Mouse (Mus musculus) embryonic facial prominence, embryonic 13.5 days (tissue): ENCODE data around the gene P4htm. TPM values are rescaled to one million over a fixed set of nuclear protein-coding genes. Genes with fewer than 3 reads are reported as not detected.

ENCODE experiments used
- ATAC-seq: fragments of 200-750 bp; cut with Nextera tagmentation; 2 replicates; pipeline ENCODE4 v1.8.0; 2017; ENCODE audit warnings: low read depth; ENCODE audit not compliant: insufficient number of reproducible peaks, insufficient read depth, low FRiP score, low TSS enrichment
- H3K27ac ChIP-seq: fragments of 300-500 bp; sonication (generic); 2 replicates; pipeline ENCODE4 v1.5.1; 2015; ENCODE audit warnings: moderate library complexity, mild to moderate bottlenecking, inconsistent platforms
- H3K27me3 ChIP-seq: fragments of 300-500 bp; sonication (generic); 2 replicates; pipeline ENCODE4 v1.6.1; 2015; ENCODE audit warnings: mild to moderate bottlenecking, inconsistent platforms
- H3K36me3 ChIP-seq: fragments of 300-500 bp; sonication (generic); 2 replicates; pipeline ENCODE4 v1.6.1; 2015; ENCODE audit warnings: mild to moderate bottlenecking, inconsistent platforms
- H3K4me1 ChIP-seq: fragments of 300-500 bp; sonication (generic); 2 replicates; pipeline ENCODE4 v1.6.1; 2015; ENCODE audit warnings: inconsistent platforms
- H3K4me2 ChIP-seq: fragments of 300-500 bp; sonication (generic); 2 replicates; pipeline ENCODE4 v1.6.1; 2015; ENCODE audit warnings: moderate library complexity, mild to moderate bottlenecking, inconsistent platforms
- H3K4me3 ChIP-seq: fragments of 300-500 bp; sonication (generic); 2 replicates; pipeline ENCODE4 v1.5.1; 2015; ENCODE audit warnings: mild to moderate bottlenecking, inconsistent platforms
- H3K9ac ChIP-seq: fragments of 300-500 bp; sonication (generic); 2 replicates; pipeline ENCODE4 v1.6.1; 2015; ENCODE audit warnings: mild to moderate bottlenecking, inconsistent platforms
- H3K9me3 ChIP-seq: fragments of 300-500 bp; sonication (generic); 2 replicates; pipeline ENCODE4 v1.6.1; 2016; ENCODE audit warnings: inconsistent platforms
- WGBS: fragments of 180-500 bp; shearing (Covaris S2); methylation state at CpG from one replicate; pipeline ENCODE4 v1.1.7; 2015; ENCODE audit warnings: mixed read lengths; 5-methylcytosine and 5-hydroxymethylcytosine counted together
- polyA plus RNA-seq: library from polyadenylated mRNA; unstranded; fragments of >200 nt; fragmentation: Nextera tagmentation; extraction: Ambion mirVana; gene quantifications from 2 replicates; pipeline ENCODE4 v1.2.1, GENCODE M21; 2015

The P4htm gene
- polyA plus RNA-seq: 9.6 and 13.3 TPM in 2 replicates

DNA sequence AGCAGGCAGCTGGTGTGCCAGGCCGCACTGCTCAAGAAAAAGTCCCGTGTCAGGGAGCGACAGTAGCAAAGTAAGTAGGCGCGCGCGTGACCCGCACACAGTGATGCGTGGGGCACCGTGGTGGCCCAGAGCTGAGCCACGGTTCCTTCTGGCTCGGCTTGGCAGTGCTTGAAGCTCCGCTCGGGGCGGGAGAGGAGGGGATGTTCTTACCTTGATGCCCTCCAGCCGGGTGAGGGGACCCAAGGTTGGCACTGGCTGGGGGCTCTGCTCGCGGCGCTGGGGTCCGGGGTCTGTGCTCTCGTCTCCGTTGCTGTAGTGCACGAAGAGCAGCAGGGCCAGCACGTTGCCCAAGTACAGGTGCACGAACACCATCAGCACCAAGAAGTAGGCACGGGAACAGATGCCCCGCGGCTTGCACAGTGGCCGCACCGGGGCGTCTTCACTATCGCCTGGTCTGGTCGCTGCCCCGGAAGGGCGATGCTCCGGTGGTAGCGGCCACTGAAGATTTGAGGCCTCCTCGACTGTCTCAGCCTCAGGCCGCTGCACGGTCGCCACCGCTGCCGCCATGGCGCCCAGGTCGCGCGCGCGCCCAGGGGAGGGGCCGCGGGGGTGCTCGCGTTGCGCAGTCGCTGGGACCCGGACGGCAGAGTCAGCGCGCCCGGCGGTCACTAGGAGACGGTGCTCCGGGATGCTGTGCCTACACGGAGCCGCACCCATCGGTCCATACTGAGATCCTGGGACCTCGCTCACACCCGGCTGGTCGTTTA lies at the start of gene P4htm:
Gene P4htm (minus strand): TSS at position 670 of the 767 bp plus-strand sequence.
- no peak within 1 kb of the TSS for H3K27ac ChIP-seq
- H3K4me3 ChIP-seq: peak within 1 kb of the TSS; percentile 80
- H3K9me3 ChIP-seq: no peaks in the 10 kb centered on the region
- no peaks in the 10 kb centered on the region for H3K27me3 ChIP-seq
- H3K9ac ChIP-seq: peak within 1 kb of the TSS; percentile 81
- peaks cover 8% of the 10 kb centered on the region; the same call in 1 of the 2 replicates for H3K4me1 ChIP-seq
- peak within 1 kb of the TSS; percentile 92 for H3K4me2 ChIP-seq
- 2% methylated on average over 69 of the region's 69 CpGs for WGBS
- peaks cover 11% of the 10 kb centered on the region for H3K36me3 ChIP-seq
- ATAC-seq: peak; percentile 52; the same call in 1 of the 2 replicates

DNA sequence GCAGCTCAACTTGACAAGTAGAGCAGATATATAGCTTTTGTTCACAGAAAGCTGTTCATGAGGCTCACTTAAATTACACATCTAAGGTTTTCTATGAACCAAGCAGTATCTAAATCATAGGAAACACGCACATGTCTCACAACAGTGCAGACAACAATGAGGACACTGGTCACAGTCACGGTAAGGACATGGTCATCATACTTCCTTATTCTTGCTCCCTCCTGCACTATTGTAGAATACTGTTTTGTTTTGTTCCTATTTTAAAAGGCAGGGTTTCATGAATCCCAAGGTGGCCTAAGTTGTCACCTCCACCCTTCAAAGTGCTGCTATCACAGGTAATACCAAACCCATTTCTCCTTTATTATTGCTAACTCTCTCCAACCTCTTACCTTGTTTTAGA lies 42.4 kb upstream of the P4htm start:
- H3K9ac ChIP-seq: no peak overlapping the region
- no peak overlapping the region for H3K4me2 ChIP-seq
- H3K4me1 ChIP-seq: no peaks in the 10 kb centered on the region
- ATAC-seq: no peak
- no peaks in the 10 kb centered on the region for H3K9me3 ChIP-seq
- no peaks in the 10 kb centered on the region for H3K27me3 ChIP-seq
- H3K36me3 ChIP-seq: peaks cover 48% of the 10 kb centered on the region
- WGBS: 93% methylated on average over 2 of the region's 2 CpGs
- no peak overlapping the region for H3K4me3 ChIP-seq
- H3K27ac ChIP-seq: no peak overlapping the region

DNA sequence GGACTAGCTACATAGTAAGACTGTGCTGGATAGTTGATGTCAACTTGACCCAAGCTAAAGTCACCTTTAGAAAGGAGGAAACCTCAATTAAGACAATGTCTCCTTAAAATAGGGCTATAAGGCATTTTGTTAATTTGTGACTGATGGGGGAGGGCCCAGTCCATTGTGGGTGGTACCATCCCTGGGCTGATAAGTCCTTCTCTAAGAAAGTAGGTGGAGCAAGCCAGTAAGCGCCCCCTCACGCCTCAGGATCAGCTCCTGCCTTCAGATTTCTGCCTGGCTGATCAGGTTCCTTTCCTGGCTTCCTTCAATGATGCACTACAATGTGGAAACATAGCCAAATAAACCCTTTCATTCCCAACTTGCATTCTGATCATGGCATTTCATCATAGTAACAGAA lies 37.9 kb upstream of the P4htm start:
- no peaks in the 10 kb centered on the region for H3K27me3 ChIP-seq
- H3K4me3 ChIP-seq: no peak overlapping the region
- H3K4me1 ChIP-seq: no peaks in the 10 kb centered on the region
- no peaks in the 10 kb centered on the region for H3K9me3 ChIP-seq
- ATAC-seq: no peak
- WGBS: 89% methylated on average over 2 of the region's 2 CpGs
- no peak overlapping the region for H3K4me2 ChIP-seq
- peaks cover 24% of the 10 kb centered on the region for H3K36me3 ChIP-seq
- no peak overlapping the region for H3K27ac ChIP-seq
- H3K9ac ChIP-seq: no peak overlapping the region

DNA sequence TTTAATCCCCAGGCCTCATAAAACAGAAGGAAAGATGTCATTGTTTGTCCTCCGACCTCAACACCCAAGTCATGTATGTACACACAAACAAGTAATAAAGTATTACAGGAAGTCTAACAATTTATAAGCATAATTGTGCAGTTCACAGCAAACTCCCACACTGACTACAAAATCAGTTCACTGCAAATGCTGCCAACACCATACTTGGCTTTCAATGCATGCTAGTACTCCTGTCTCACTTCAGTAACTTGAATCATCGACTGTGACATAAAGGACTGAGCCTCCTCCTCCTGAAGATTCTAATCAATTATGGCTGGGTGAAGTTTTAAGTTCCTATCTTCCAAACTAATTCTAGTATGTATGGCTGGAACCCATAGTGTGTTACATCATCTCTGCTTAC lies 36.4 kb upstream of the P4htm start:
- Histone ChIP-seq H3K36me3 (peaks cover 27% of the 10 kb centered on the region), H3K4me2 (no peak overlapping the region), H3K9ac (no peak overlapping the region), H3K4me3 (no peak overlapping the region), H3K9me3 (no peaks in the 10 kb centered on the region), H3K27ac (no peak overlapping the region), H3K27me3 (no peaks in the 10 kb centered on the region), H3K4me1 (no peaks in the 10 kb centered on the region)
- WGBS: 88% methylated on average over 2 of the region's 2 CpGs
- ATAC-seq: no peak

DNA sequence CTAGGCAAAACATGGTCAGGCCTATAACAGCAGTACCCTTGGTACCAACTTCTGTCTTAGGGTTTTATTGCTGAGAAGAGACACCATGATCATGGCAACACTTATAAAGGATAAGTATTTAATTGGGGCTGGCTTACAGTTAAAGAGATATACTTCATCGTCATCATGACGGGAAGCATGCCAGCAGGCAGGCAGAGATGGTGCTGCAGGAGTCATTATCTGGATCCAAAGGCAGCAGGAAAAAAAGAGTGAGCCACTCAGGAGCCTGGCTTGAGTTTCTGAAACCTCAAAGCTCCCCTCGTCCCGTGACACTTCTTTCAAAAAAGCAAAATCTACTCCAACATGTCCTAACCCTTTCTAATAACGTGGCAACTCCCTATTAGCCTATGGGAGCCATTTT lies 34.9 kb upstream of the P4htm start:
- no peaks in the 10 kb centered on the region for H3K27me3 ChIP-seq
- H3K9me3 ChIP-seq: no peaks in the 10 kb centered on the region
- WGBS: 84% methylated on average over 5 of the region's 5 CpGs
- H3K9ac ChIP-seq: no peak overlapping the region
- H3K4me2 ChIP-seq: no peak overlapping the region
- no peak overlapping the region for H3K27ac ChIP-seq
- ATAC-seq: no peak
- H3K36me3 ChIP-seq: peaks cover 28% of the 10 kb centered on the region
- H3K4me3 ChIP-seq: no peak overlapping the region
- no peaks in the 10 kb centered on the region for H3K4me1 ChIP-seq

DNA sequence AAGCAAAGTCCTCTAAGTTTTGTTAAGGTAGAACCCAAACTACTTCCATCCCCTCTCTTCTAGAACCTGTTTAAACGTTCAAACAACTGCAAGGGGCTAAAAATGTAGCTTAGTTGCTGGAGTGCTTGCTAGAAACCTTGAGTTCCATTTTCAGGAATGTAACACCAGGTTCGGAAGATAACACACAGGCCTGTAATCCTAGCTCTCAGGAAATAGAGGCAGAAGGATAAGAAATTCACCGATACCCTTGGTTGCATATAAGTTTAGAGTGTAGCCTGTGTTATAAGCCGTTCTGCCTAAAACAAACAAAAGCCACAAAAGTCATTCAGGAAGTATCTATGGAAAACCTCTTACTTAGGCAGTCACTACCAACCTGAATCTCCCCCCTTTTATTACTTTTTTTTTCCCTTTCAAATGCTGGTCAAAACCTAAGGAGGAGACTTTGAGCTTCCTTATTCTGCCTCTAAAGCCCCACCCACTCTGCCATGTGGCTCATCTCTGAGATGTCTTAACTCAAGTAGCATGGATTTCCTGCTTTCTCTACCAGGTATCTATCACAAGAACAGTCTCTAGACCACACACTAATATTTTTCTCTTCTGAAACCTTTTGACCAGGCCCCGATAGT lies 34.3 kb upstream of the P4htm start:
- 87% methylated on average over 5 of the region's 5 CpGs for WGBS

DNA sequence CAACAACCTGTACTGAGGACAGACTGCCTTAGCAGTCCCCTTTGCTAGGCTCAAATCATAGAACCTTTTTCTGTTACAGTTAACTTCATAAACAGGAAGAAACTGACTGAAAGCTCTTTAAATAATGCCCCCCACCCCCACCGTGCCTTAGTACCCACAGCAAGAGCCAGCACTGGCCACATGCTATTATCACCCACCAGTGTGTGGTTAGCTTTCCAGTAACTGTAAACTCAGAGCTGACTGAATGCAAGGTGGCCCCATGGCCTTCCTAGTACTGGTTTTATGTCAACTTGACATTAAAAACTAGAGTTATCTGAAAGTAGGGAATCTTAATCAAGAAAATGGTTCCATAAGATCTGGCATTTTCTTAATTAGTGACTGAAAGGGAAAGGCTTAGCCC lies 33.2 kb upstream of the P4htm start:
- H3K9me3 ChIP-seq: no peaks in the 10 kb centered on the region
- no peak overlapping the region for H3K4me3 ChIP-seq
- H3K9ac ChIP-seq: no peak overlapping the region
- WGBS: 85% methylated on average over 1 of the region's 1 CpGs
- no peak for ATAC-seq
- H3K27me3 ChIP-seq: no peaks in the 10 kb centered on the region
- H3K27ac ChIP-seq: no peak overlapping the region
- no peaks in the 10 kb centered on the region for H3K4me1 ChIP-seq
- peaks cover 31% of the 10 kb centered on the region for H3K36me3 ChIP-seq
- H3K4me2 ChIP-seq: no peak overlapping the region

More for the DNA sequence above, 34.3 kb upstream of the P4htm start:
- Histone ChIP-seq H3K27me3 (no peaks in the 10 kb centered on the region), H3K9ac (no peak overlapping the region), H3K36me3 (peaks cover 29% of the 10 kb centered on the region), H3K27ac (no peak overlapping the region), H3K9me3 (no peaks in the 10 kb centered on the region), H3K4me2 (no peak overlapping the region), H3K4me3 (no peak overlapping the region), H3K4me1 (no peaks in the 10 kb centered on the region)
- ATAC-seq: no peak

DNA sequence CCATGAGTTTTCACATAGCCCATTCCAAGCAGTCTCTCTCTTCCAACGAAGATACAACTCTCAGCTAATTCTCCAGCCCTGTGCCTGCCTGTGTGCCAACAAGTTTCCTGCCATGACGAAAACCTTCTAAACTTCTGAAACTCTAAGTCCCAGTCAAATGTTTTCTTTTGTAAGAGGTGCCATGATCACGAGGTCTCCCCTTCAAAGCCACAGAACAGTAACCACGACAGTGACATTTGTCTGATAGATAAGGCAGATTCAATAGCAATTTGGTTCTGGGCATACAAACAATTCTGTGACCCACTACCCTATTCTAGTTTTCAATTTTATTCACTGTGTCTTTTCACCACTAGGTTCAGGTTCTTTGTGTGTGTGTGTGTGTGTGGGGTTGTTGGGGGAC lies 30.7 kb upstream of the P4htm start:
- Histone ChIP-seq H3K36me3 (peaks cover 30% of the 10 kb centered on the region), H3K27me3 (no peaks in the 10 kb centered on the region), H3K4me3 (no peak overlapping the region), H3K27ac (no peak overlapping the region), H3K4me2 (no peak overlapping the region), H3K4me1 (no peaks in the 10 kb centered on the region), H3K9ac (no peak overlapping the region), H3K9me3 (no peaks in the 10 kb centered on the region)
- WGBS: 87% methylated on average over 4 of the region's 4 CpGs
- no peak for ATAC-seq

DNA sequence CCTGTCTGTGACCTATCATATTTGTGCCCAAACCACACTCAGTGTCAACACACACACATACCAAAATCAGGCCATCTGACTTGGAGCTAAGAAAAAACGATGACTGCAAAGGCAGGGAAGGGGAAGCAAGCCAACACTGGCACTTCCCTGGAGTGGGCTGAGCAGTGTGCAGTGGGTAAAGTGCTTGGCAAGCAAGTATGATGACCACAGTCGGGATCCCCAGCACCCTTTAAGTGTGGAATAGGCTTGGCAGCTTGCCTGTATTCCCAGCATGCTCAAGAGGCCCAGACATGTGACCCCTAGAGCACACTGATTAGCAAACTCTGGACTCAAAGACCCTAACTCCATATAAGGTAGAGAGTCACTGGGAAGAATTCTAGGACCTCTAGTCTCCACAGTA lies 29.0 kb upstream of the P4htm start:
- no peak for ATAC-seq
- Histone ChIP-seq H3K36me3 (peaks cover 31% of the 10 kb centered on the region), H3K27ac (no peak overlapping the region), H3K27me3 (no peaks in the 10 kb centered on the region), H3K9me3 (no peaks in the 10 kb centered on the region), H3K9ac (no peak overlapping the region), H3K4me3 (no peak overlapping the region), H3K4me1 (no peaks in the 10 kb centered on the region), H3K4me2 (no peak overlapping the region)
- 82% methylated on average over 2 of the region's 2 CpGs for WGBS

DNA sequence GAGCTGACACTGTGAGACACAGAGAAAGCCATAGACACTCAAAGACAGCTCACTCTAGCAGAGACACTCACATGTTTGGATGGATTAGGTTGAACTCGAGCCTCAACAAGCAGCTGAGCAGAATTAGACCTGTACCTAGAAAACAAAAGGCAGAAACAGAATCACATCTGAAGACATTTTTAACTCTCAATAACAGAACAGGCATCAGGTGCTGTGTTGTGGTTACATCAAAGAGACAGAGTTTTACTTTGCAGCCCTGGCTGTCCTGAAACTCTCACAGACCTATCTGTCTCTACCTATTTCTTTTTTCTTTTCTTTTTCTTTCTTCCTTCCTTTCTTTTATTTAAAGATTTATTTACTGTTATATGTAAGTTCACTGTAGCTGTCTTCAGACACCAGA lies 19.8 kb upstream of the P4htm start:
- Histone ChIP-seq H3K36me3 (peaks cover 71% of the 10 kb centered on the region), H3K4me3 (no peak overlapping the region), H3K27ac (no peak overlapping the region), H3K9ac (no peak overlapping the region), H3K4me2 (no peak overlapping the region), H3K9me3 (no peaks in the 10 kb centered on the region), H3K27me3 (no peaks in the 10 kb centered on the region), H3K4me1 (no peaks in the 10 kb centered on the region)
- 82% methylated on average over 1 of the region's 1 CpGs for WGBS
- no peak for ATAC-seq

DNA sequence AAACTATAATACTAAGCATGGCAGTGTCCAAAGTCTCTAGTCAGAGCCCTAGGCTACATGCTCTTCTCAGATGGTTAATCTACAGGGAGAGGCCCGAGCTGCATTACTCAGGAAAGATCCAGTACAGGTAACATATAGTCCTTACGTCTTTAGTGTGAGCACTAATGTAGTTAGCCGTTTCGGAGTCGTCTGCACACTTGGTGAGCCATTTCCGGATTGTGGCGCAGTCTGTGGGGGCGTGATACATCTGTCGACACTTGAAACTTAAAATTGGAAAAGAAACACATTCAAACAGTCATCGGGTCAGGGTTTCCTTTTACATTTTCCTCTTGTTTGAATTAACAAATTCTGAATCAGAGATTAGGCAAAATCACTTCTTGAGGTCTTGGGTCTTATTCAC lies 14.0 kb upstream of the P4htm start:
- Histone ChIP-seq H3K27ac (no peak overlapping the region), H3K36me3 (peaks cover 95% of the 10 kb centered on the region), H3K9me3 (no peaks in the 10 kb centered on the region), H3K4me1 (no peaks in the 10 kb centered on the region), H3K27me3 (no peaks in the 10 kb centered on the region), H3K4me3 (no peak overlapping the region), H3K4me2 (no peak overlapping the region), H3K9ac (no peak overlapping the region)
- ATAC-seq: no peak
- 92% methylated on average over 10 of the region's 10 CpGs for WGBS

DNA sequence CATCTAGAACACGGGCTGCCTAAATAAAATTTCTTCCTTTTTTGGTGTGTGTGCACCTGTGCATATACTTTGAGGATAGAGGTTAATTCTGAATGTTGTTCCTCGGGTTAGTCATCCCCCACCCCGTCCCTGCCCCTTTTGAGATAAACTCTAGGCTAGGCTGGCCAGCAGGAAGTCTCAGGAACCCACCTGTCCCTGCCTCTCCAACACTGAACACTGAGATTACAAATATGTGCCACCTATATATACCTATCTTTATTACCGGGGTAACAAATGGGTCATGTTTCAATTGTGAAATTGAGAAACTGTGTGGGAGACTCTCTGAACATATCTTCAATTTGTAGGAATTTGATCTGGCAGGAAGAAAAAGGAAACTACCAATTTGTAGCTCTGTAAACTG lies 11.4 kb upstream of the P4htm start:
- H3K4me2 ChIP-seq: no peak overlapping the region
- H3K4me1 ChIP-seq: no peaks in the 10 kb centered on the region
- H3K9me3 ChIP-seq: no peaks in the 10 kb centered on the region
- no peak overlapping the region for H3K27ac ChIP-seq
- no peak overlapping the region for H3K9ac ChIP-seq
- WGBS: 88% methylated on average over 4 of the region's 4 CpGs
- ATAC-seq: no peak
- H3K4me3 ChIP-seq: no peak overlapping the region
- H3K36me3 ChIP-seq: peaks cover 98% of the 10 kb centered on the region
- no peaks in the 10 kb centered on the region for H3K27me3 ChIP-seq
